8 mouse cellular contexts compared by ENCODE assay signal in the genomic region with DNA sequence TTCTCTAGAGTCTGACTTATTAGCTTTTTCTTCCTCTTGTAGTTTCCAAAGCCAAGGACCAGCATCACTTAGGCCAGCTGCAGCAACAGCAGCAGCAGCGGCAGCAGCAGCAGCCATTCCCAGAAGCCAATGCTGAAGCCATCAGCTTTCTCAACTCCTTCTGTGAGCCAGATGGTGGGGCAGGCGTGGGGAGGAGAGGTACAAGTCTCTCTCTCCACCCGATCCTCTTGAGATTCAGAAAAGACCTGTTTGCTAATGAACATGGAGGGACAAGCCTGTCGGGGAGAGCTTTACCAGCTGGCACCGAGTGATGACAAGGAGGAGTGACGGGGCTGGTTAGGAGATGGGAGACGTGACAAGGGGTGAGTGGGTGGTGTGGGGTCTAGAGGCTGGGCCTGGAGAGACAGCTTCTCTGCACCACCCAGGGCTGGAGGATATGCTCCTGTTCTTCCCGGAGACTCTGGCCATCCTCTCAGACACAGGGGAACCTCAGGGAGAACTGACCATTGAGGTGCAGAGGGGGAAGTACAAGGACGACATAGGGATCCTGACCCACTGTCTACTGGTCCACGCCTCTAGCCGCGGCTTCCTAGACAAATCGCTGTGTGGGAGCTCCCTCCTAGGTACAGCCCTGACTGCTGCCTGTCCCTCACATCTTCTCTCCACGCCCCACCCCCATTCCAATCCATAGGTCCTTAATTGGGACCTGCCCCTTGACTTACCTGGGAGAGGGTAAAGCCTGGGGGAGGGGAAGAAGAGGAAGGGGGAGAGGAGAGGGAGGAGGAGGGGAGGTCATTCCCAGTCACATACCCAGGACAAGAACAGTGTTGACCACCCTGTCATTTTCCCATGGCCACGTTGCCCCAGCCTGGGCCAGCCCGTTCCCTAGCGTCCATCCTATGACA. TPM values are rescaled to one million over a fixed set of nuclear protein-coding genes. Genes with fewer than 3 reads are reported as not detected.
DNase-seq lines count a peak whose midpoint lies in the region; ATAC-seq lines count a peak whose summit lies in the region.
"Had no signal": no experiment of that assay in that cellular context is flagged by ENCODE, and none has a peak within 500 bp of the region (broad histone marks: within the 10 kb centered on the region; RNA-seq: fewer than 3 reads in every experiment).

No protein-coding gene starts in this region.

- ATAC-seq in heart, embryonic 13.5 days (ENCODE audit: extremely low read depth, insufficient number of reproducible peaks, low FRiP score, low TSS enrichment): 0 out of 2 replicates have a peak, but pooled peaks have one; percentile 37
- ATAC-seq in midbrain, embryonic 13.5 days: peak; percentile 50
- no peak for ATAC-seq in midbrain, embryonic 11.5 days (ENCODE audit: low FRiP score)
- ATAC-seq in hindbrain, embryonic 15.5 days (ENCODE audit: low FRiP score, low read depth): 0 out of 2 replicates have a peak, but pooled peaks have one; percentile 59
- ATAC-seq in neural tube, embryonic 15.5 days (ENCODE audit: low FRiP score): 0 out of 2 replicates have a peak, but pooled peaks have one; percentile 36

- 51% methylated on average over 17 of the region's 17 CpGs for WGBS in heart, embryonic 13.5 days
- WGBS in midbrain, embryonic 13.5 days: 70% methylated on average over 17 of the region's 17 CpGs
- 72% methylated on average over 17 of the region's 17 CpGs for WGBS in midbrain, embryonic 11.5 days
- 65% methylated on average over 17 of the region's 17 CpGs for WGBS in hindbrain, embryonic 15.5 days
- WGBS in neural tube, embryonic 15.5 days: 63% methylated on average over 17 of the region's 17 CpGs

- no peak overlapping the region for H3K4me2 ChIP-seq in heart, embryonic 13.5 days
- H3K4me2 ChIP-seq in midbrain, embryonic 13.5 days (replicated peaks): no peak overlapping the region
- no peak overlapping the region for H3K4me2 ChIP-seq in midbrain, embryonic 11.5 days
- H3K4me2 ChIP-seq in hindbrain, embryonic 15.5 days: no peak overlapping the region
- peak overlapping the region; percentile 11; the same call in 1 of the 2 replicates for H3K4me2 ChIP-seq in neural tube, embryonic 15.5 days

- peak overlapping the region; percentile 29; the same call in 1 of the 2 replicates for H3K9ac ChIP-seq in heart, embryonic 13.5 days
- no peak overlapping the region for H3K9ac ChIP-seq in midbrain, embryonic 13.5 days (replicated peaks)
- no peak overlapping the region for H3K9ac ChIP-seq in midbrain, embryonic 11.5 days (ENCODE audit: low read length)
- H3K9ac ChIP-seq in hindbrain, embryonic 15.5 days: no peak overlapping the region
- H3K9ac ChIP-seq in neural tube, embryonic 15.5 days (replicated peaks): no peak overlapping the region

- no peaks in the 10 kb centered on the region for H3K36me3 ChIP-seq in heart, embryonic 13.5 days
- H3K36me3 ChIP-seq in midbrain, embryonic 13.5 days: no peaks in the 10 kb centered on the region
- H3K36me3 ChIP-seq in midbrain, embryonic 11.5 days (ENCODE audit: control insufficient read depth, insufficient read depth, low read length): no peaks in the 10 kb centered on the region
- H3K36me3 ChIP-seq in hindbrain, embryonic 15.5 days: no peaks in the 10 kb centered on the region
- no peaks in the 10 kb centered on the region for H3K36me3 ChIP-seq in neural tube, embryonic 15.5 days

- no peaks in the 10 kb centered on the region for H3K9me3 ChIP-seq in heart, embryonic 13.5 days
- no peaks in the 10 kb centered on the region for H3K9me3 ChIP-seq in midbrain, embryonic 13.5 days
- H3K9me3 ChIP-seq in midbrain, embryonic 11.5 days (ENCODE audit: control insufficient read depth, low read length): no peaks in the 10 kb centered on the region
- no peaks in the 10 kb centered on the region for H3K9me3 ChIP-seq in hindbrain, embryonic 15.5 days
- H3K9me3 ChIP-seq in neural tube, embryonic 15.5 days (replicated peaks): no peaks in the 10 kb centered on the region

- H3K4me3 ChIP-seq in heart, embryonic 13.5 days: no peak overlapping the region
- no peak overlapping the region for H3K4me3 ChIP-seq in midbrain, embryonic 13.5 days (replicated peaks)
- no peak overlapping the region for H3K4me3 ChIP-seq in midbrain, embryonic 11.5 days (ENCODE audit: low read depth, low read length)
- H3K4me3 ChIP-seq in hindbrain, embryonic 15.5 days: no peak overlapping the region
- no peak overlapping the region for H3K4me3 ChIP-seq in neural tube, embryonic 15.5 days (replicated peaks)

- DNase-seq in heart, postnatal 10 days: no peak
- DNase-seq in midbrain, embryonic 11.5 days (ENCODE audit: low spot score, missing footprints): no peak
- no peak for DNase-seq in yolk sac, embryonic 10.5 days (ENCODE audit: low spot score)

- H3K27me3 ChIP-seq in heart, embryonic 13.5 days (replicated peaks): 0 out of 2 replicates have a peak, but pooled peaks cover 4% of the 10 kb centered on the region
- peaks cover 7% of the 10 kb centered on the region for H3K27me3 ChIP-seq in midbrain, embryonic 13.5 days
- H3K27me3 ChIP-seq in midbrain, embryonic 11.5 days (ENCODE audit: control insufficient read depth, insufficient read depth, low read length): no peaks in the 10 kb centered on the region
- no peaks in the 10 kb centered on the region for H3K27me3 ChIP-seq in hindbrain, embryonic 15.5 days
- no peaks in the 10 kb centered on the region for H3K27me3 ChIP-seq in neural tube, embryonic 15.5 days (replicated peaks)

- intact Hi-C loops in heart, postnatal 10 days (cut with DNase I): loop anchor here (1.0 to 2.0 kb wide), 3 partner anchors 49 to 157 kb away; no protein-coding TSS in a partner anchor

- no peak overlapping the region for H3K27ac ChIP-seq in heart, embryonic 13.5 days (replicated peaks)
- H3K27ac ChIP-seq in midbrain, embryonic 13.5 days: no peak overlapping the region
- H3K27ac ChIP-seq in midbrain, embryonic 11.5 days (ENCODE audit: low read depth, low read length): no peak overlapping the region
- no peak overlapping the region for H3K27ac ChIP-seq in hindbrain, embryonic 15.5 days (replicated peaks)
- no peak overlapping the region for H3K27ac ChIP-seq in neural tube, embryonic 15.5 days (replicated peaks)

- peaks cover 9% of the 10 kb centered on the region for H3K4me1 ChIP-seq in heart, embryonic 13.5 days
- no peaks in the 10 kb centered on the region for H3K4me1 ChIP-seq in midbrain, embryonic 13.5 days (replicated peaks)
- no peaks in the 10 kb centered on the region; the same call in 1 of the 2 replicates for H3K4me1 ChIP-seq in midbrain, embryonic 11.5 days (ENCODE audit: control insufficient read depth, insufficient read depth, low read length)
- no peaks in the 10 kb centered on the region for H3K4me1 ChIP-seq in hindbrain, embryonic 15.5 days (replicated peaks)
- peaks cover 5% of the 10 kb centered on the region; the same call in 1 of the 2 replicates for H3K4me1 ChIP-seq in neural tube, embryonic 15.5 days

RNA-seq across cellular contexts. Expression of gene Catip, which starts 0.7 kb away (rescaled TPM):
- polyA plus RNA-seq in heart, embryonic 13.5 days (2015; fragmentation: Nextera tagmentation; extraction: Ambion mirVana): 0.33 and 0.38 TPM in 2 replicates
- under 1 TPM; 0.29 to 0.45 TPM for total RNA-seq in heart, postnatal 10 days (2021)
- 0.41 and 0.62 TPM in 2 replicates for polyA plus RNA-seq in midbrain, embryonic 13.5 days (2015; fragmentation: Nextera tagmentation; extraction: Ambion mirVana)
- 0.05 and 0.22 TPM in 2 replicates for polyA plus RNA-seq in midbrain, embryonic 11.5 days (2014; fragmentation: Nextera tagmentation; extraction: Ambion mirVana)
- polyA plus RNA-seq in hindbrain, embryonic 15.5 days (2015; fragmentation: Nextera tagmentation; extraction: Ambion mirVana): 1.1 and 2.4 TPM in 2 replicates
- polyA plus RNA-seq in neural tube, embryonic 15.5 days (2015; fragmentation: Nextera tagmentation; extraction: Ambion mirVana): 1.1 and 1.4 TPM in 2 replicates
- total RNA-seq: gastrocnemius, postnatal 25 days had no signal

RNA-seq across cellular contexts. Expression of gene Slc11a1, which starts 12.4 kb away (rescaled TPM):
- polyA plus RNA-seq in heart, embryonic 13.5 days (2015; fragmentation: Nextera tagmentation; extraction: Ambion mirVana): 2.8 and 3.1 TPM in 2 replicates
- 1 to 10 TPM; 1.2 to 3.7 TPM for total RNA-seq in heart, postnatal 10 days (2021)
- polyA plus RNA-seq in midbrain, embryonic 13.5 days (2015; fragmentation: Nextera tagmentation; extraction: Ambion mirVana): 0.94 and 2.9 TPM in 2 replicates
- polyA plus RNA-seq in midbrain, embryonic 11.5 days (2014; fragmentation: Nextera tagmentation; extraction: Ambion mirVana): 1.6 and 2.1 TPM in 2 replicates
- polyA plus RNA-seq in hindbrain, embryonic 15.5 days (2015; fragmentation: Nextera tagmentation; extraction: Ambion mirVana): 2.9 and 3.4 TPM in 2 replicates
- polyA plus RNA-seq in neural tube, embryonic 15.5 days (2015; fragmentation: Nextera tagmentation; extraction: Ambion mirVana): 2.3 and 3.5 TPM in 2 replicates

RNA-seq across cellular contexts. Expression of gene Ctdsp1, which starts 28.7 kb away (rescaled TPM):
- 57.3 and 60.4 TPM in 2 replicates for polyA plus RNA-seq in heart, embryonic 13.5 days (2015; fragmentation: Nextera tagmentation; extraction: Ambion mirVana)
- 100 to 1,000 TPM; 117 to 122 TPM for total RNA-seq in heart, postnatal 10 days (2021)
- polyA plus RNA-seq in midbrain, embryonic 13.5 days (2015; fragmentation: Nextera tagmentation; extraction: Ambion mirVana): 17.2 and 18.6 TPM in 2 replicates
- 33.4 and 37.9 TPM in 2 replicates for polyA plus RNA-seq in midbrain, embryonic 11.5 days (2014; fragmentation: Nextera tagmentation; extraction: Ambion mirVana)
- polyA plus RNA-seq in hindbrain, embryonic 15.5 days (2015; fragmentation: Nextera tagmentation; extraction: Ambion mirVana): 19.3 and 19.5 TPM in 2 replicates
- 16.8 and 30.2 TPM in 2 replicates for polyA plus RNA-seq in neural tube, embryonic 15.5 days (2015; fragmentation: Nextera tagmentation; extraction: Ambion mirVana)

RNA-seq across cellular contexts. Expression of gene Vil1, which starts 46.6 kb away (rescaled TPM):
- 0.19 and 0.45 TPM in 2 replicates for polyA plus RNA-seq in heart, embryonic 13.5 days (2015; fragmentation: Nextera tagmentation; extraction: Ambion mirVana)
- total RNA-seq in heart, postnatal 10 days (2021): 1 to 10 TPM; 1.1 to 1.2 TPM
- 0.20 and 0.30 TPM in 2 replicates for polyA plus RNA-seq in midbrain, embryonic 13.5 days (2015; fragmentation: Nextera tagmentation; extraction: Ambion mirVana)
- 0.19 and 0.23 TPM in 2 replicates for polyA plus RNA-seq in midbrain, embryonic 11.5 days (2014; fragmentation: Nextera tagmentation; extraction: Ambion mirVana)
- polyA plus RNA-seq in hindbrain, embryonic 15.5 days (2015; fragmentation: Nextera tagmentation; extraction: Ambion mirVana): 0.12 and 0.24 TPM in 2 replicates
- 0.33 and 5.9 TPM in 2 replicates for polyA plus RNA-seq in neural tube, embryonic 15.5 days (2015; fragmentation: Nextera tagmentation; extraction: Ambion mirVana)

RNA-seq across cellular contexts. Expression of gene Tmbim1, which starts 57.2 kb away (rescaled TPM):
- polyA plus RNA-seq in heart, embryonic 13.5 days (2015; fragmentation: Nextera tagmentation; extraction: Ambion mirVana): 42.0 and 42.7 TPM in 2 replicates
- total RNA-seq in heart, postnatal 10 days (2021): 10 to 100 TPM; 43.2 to 45.8 TPM
- 6.3 and 7.1 TPM in 2 replicates for polyA plus RNA-seq in midbrain, embryonic 13.5 days (2015; fragmentation: Nextera tagmentation; extraction: Ambion mirVana)
- 6.4 and 7.0 TPM in 2 replicates for polyA plus RNA-seq in midbrain, embryonic 11.5 days (2014; fragmentation: Nextera tagmentation; extraction: Ambion mirVana)
- polyA plus RNA-seq in hindbrain, embryonic 15.5 days (2015; fragmentation: Nextera tagmentation; extraction: Ambion mirVana): 11.1 and 11.5 TPM in 2 replicates
- 10.1 and 12.9 TPM in 2 replicates for polyA plus RNA-seq in neural tube, embryonic 15.5 days (2015; fragmentation: Nextera tagmentation; extraction: Ambion mirVana)
